Mouse (Mus musculus) thymus, adult 2 months (tissue): ENCODE data around the gene Rbm20. TPM values are rescaled to one million over a fixed set of nuclear protein-coding genes. Genes with fewer than 3 reads are reported as not detected.

Experiments
- DNase-seq: peaks from one replicate; pipeline ENCODE4 v3.0.0; 2021
- H3K27ac ChIP-seq: fragments of 200-500 bp; 2 replicates; pipeline ENCODE4 v1.5.1; 2012; ENCODE audit warnings: low read length, control low read depth; ENCODE audit not compliant: control insufficient read depth, insufficient read depth
- H3K27me3 ChIP-seq: fragments of 200-500 bp; 2 replicates; pipeline ENCODE4 v1.6.1; 2012; ENCODE audit warnings: mild to moderate bottlenecking, low read length, moderate library complexity, mixed read lengths; ENCODE audit not compliant: control insufficient read depth, insufficient read depth
- H3K36me3 ChIP-seq: fragments of 200-500 bp; 2 replicates; pipeline ENCODE4 v1.6.1; 2012; ENCODE audit warnings: mild to moderate bottlenecking, low read length, moderate library complexity; ENCODE audit not compliant: control insufficient read depth, insufficient read depth
- H3K4me1 ChIP-seq: fragments of 200-500 bp; replicated peaks from 2 replicates; pipeline ENCODE4 v1.6.1; 2012; ENCODE audit warnings: low read length; ENCODE audit not compliant: control insufficient read depth, insufficient read depth
- H3K4me3 ChIP-seq: fragments of 200-500 bp; 2 replicates; pipeline ENCODE4 v1.5.1; 2012; ENCODE audit warnings: mild to moderate bottlenecking, low read length, control low read depth, moderate library complexity; ENCODE audit not compliant: control insufficient read depth, insufficient read depth
- CTCF ChIP-seq: fragments of 200-500 bp; IDR thresholded peaks from 2 replicates; pipeline ENCODE4 v1.5.1; 2012; ENCODE audit warnings: mild to moderate bottlenecking, control low read depth, low read length, moderate library complexity, borderline replicate concordance; ENCODE audit not compliant: control insufficient read depth, poor library complexity, insufficient read depth; ENCODE audit errors: extremely low read depth
- POLR2A ChIP-seq: fragments of 200-500 bp; IDR thresholded peaks from 2 replicates; pipeline ENCODE4 v1.6.1; 2012; ENCODE audit warnings: mild to moderate bottlenecking, low read length, control low read depth, moderate library complexity; ENCODE audit not compliant: control insufficient read depth, poor library complexity, insufficient read depth; ENCODE audit errors: extremely low read depth
- WGBS: fragments of 180-500 bp; shearing (Covaris S2); methylation state at CpG from one replicate; pipeline ENCODE4 v1.1.7; 2018; 5-methylcytosine and 5-hydroxymethylcytosine counted together
- polyA plus RNA-seq: library from polyadenylated mRNA; depleted of rRNA; stranded (reverse); fragments of >200 nt; gene quantifications from 2 replicates; pipeline ENCODE4 v1.2.3, GENCODE M21; 2012

The Rbm20 gene
- polyA plus RNA-seq, 1 experiment: 9.8 TPM

DNA sequence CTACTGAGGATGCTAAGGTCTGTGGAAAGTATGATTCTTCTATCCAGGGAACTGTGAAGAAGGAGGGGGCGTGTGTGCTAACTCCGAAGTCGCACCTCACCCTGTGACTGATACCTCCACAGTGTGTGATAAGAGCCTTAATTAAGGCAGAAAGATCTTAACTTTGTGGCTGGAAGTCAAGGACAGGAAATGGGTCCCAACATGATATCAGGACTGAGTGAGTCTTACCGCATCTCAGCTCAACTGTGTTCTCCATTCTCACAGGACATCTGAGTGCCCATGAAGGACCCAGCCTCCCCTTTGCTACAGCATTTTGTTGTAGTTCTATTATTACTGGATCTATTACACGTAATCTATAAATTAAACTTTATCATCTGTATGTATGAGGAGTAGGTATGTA lies 19.7 kb upstream of the Rbm20 start:
- TF ChIP-seq POLR2A: no peak
- no peak for TF ChIP-seq CTCF
- 96% methylated on average over 5 of the region's 5 CpGs for WGBS
- H3K36me3 ChIP-seq: no peaks in the 10 kb centered on the region

DNA sequence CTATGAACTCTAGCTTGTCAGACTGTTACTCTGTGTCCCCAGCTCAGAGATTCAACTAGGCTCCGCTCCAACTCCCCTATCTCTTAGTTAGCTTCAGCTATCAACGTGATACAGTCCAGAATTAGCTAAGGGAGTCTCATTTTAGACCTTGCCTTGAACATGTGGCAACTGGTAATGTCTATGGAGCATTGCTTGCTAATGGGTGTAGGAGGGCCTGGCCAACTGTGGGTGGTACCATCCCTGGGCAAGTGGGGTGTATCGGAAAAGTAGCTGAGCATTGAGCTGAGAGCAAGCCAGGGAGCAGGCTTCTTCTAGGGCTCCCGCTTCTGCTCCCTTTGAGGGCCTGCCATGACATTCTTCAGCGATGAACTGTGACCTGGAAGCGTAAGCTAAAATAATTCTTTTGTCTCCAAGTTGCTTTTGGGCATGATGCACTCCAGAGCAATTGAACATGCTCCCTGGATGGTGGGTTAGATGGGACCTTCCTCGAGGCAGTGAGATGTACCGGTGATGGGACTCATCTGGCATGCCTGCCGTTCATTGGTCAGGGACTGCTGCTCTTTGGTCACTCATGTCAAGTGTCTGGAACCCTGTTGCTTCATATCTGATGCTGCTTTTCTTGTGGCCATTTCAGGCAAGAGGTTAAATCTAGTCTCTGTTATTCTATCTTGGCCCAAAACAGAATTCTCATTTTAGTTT lies 16.2 kb upstream of the Rbm20 start:
- H3K27ac ChIP-seq: no peak overlapping the region
- DNase-seq: no peak

More for the DNA sequence above, 19.7 kb upstream of the Rbm20 start:
- no peak for DNase-seq
- no peaks in the 10 kb centered on the region for H3K4me1 ChIP-seq
- no peak overlapping the region for H3K4me3 ChIP-seq
- H3K27ac ChIP-seq: no peak overlapping the region
- no peaks in the 10 kb centered on the region for H3K27me3 ChIP-seq

DNA sequence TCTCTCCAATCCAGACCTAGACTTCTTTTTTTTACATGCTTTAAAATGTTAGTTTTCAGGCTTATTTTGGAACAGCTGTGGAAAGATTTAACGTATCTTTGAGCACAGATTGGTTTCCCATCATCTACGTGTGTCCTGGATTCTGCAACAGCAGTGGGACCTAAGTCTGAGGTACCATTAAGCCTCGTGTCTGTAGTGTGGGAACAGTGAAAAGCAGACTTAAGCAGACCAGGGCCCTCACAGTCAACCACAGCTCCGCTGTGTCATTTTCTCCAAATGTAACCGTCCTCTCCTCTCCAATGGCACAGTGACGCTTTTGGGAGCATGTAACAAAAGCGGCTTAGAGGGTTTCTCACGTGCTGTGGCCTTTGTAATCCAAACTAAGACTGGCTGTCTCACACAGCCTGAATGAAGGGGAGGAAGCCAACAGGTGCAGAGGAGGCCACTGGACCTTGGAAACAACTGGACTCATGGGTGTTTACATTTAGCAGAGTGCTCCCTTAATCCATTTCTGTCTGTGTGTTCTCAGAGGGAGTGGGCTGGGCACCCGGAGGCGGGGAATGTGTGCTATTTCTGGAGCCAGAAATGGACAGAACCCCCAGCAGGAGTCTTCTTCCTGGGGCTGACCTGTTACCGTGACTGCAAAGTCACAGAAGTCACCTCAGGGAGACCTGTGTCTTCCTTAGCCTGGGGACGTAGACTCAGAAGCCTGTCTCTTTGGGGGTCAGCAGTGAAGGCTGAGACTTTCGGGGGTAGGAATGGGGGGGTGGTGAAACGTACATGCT lies 15.0 kb upstream of the Rbm20 start:
- no peaks in the 10 kb centered on the region for H3K27me3 ChIP-seq
- H3K27ac ChIP-seq: no peak overlapping the region
- WGBS: 88% methylated on average over 14 of the region's 14 CpGs
- no peak overlapping the region for H3K4me3 ChIP-seq
- no peak for TF ChIP-seq CTCF
- TF ChIP-seq POLR2A: no peak
- no peak for DNase-seq
- no peaks in the 10 kb centered on the region for H3K36me3 ChIP-seq
- H3K4me1 ChIP-seq: no peaks in the 10 kb centered on the region

More for the DNA sequence above, 16.2 kb upstream of the Rbm20 start:
- 89% methylated on average over 9 of the region's 9 CpGs for WGBS
- Histone ChIP-seq H3K4me3 (no peak overlapping the region), H3K36me3 (no peaks in the 10 kb centered on the region), H3K27me3 (no peaks in the 10 kb centered on the region), H3K4me1 (no peaks in the 10 kb centered on the region)
- TF ChIP-seq POLR2A (no peak), CTCF (no peak)

DNA sequence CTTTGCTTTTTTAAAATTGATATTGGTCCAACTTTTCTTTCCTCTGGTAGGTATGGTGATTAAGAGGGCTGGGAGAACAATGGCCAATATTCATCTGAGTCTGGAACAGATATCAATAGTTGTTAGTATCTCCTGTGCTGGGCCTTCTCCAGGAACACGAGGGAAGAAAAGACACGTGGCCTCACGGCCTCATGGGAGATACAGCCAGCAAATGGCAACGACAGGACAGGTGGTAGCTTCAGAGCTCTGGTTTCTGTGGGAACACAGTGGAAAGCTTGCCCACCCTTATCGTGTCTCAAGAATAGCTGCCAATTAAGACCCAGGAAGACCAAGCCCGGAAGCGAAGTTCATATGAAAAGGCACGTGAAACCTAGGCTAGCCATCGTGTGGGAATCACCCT lies 12.3 kb upstream of the Rbm20 start:
- Histone ChIP-seq H3K4me3 (no peak overlapping the region), H3K27ac (no peak overlapping the region), H3K4me1 (no peaks in the 10 kb centered on the region), H3K36me3 (no peaks in the 10 kb centered on the region), H3K27me3 (no peaks in the 10 kb centered on the region)
- no peak for DNase-seq
- TF ChIP-seq POLR2A (no peak), CTCF (no peak)
- WGBS: 95% methylated on average over 9 of the region's 9 CpGs

DNA sequence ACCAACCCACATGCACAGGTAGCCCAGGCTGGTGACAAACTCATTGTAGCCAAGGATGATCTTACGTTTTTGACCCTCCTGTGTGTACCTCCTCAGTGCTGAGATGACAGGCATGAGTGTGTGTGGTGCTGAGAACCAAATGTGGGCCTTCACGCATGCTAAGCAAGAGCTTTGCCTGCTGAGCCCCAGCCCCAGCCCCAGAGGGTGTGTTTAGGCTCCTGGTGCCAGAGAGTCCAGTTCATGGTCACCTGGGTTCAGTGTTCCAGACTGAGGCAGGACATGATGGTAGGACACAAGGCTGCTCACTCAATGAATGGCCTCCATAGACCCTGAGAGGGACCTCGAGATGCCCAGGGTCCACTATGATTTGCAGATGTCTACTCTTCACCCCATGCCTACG lies 11.7 kb upstream of the Rbm20 start:
- Histone ChIP-seq H3K4me1 (no peaks in the 10 kb centered on the region), H3K4me3 (no peak overlapping the region), H3K36me3 (no peaks in the 10 kb centered on the region), H3K27me3 (no peaks in the 10 kb centered on the region), H3K27ac (no peak overlapping the region)
- no peak for DNase-seq
- 91% methylated on average over 4 of the region's 4 CpGs for WGBS
- TF ChIP-seq POLR2A (no peak), CTCF (no peak)

DNA sequence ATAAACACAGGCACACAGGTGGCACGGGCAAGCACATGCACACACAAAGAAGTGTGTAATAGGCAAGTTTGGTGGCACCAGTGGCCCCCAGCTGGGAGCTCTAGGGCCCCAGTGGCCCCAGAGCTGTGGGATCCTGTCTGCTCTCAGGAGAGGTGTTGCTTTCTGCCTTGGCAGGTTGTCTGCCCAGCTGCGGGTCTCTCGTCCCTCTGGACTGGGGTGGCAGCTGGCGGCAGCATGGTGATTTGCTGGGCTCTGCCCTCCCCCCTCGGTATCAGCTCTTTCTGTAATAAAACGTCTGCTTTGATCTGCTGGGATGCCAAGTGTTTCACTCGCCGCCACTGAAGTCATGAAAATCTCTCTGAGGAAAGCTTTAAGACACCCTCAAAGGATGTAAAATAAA lies 10.4 kb upstream of the Rbm20 start:
- Histone ChIP-seq H3K4me1 (no peaks in the 10 kb centered on the region), H3K4me3 (no peak overlapping the region), H3K36me3 (no peaks in the 10 kb centered on the region), H3K27ac (no peak overlapping the region), H3K27me3 (no peaks in the 10 kb centered on the region)
- 65% methylated on average over 8 of the region's 8 CpGs for WGBS
- DNase-seq: no peak
- TF ChIP-seq CTCF: no peak
- no peak for TF ChIP-seq POLR2A
